Mouse (Mus musculus) embryonic facial prominence, embryonic 11.5 days (tissue): Measurements from ENCODE around the gene 1700017D01Rik. TPM values are rescaled to one million over a fixed set of nuclear protein-coding genes. Genes with fewer than 3 reads are reported as not detected.

Experiments used
- ATAC-seq: fragments of 200-750 bp; cut with Nextera tagmentation; replicated peaks from 2 replicates; pipeline ENCODE4 v1.8.0; 2017; ENCODE audit warnings: low read depth; ENCODE audit not compliant: insufficient number of reproducible peaks, low FRiP score, low TSS enrichment
- DNase-seq: peaks from one replicate; pipeline ENCODE4 v3.0.0-alpha.2; 2015; ENCODE audit warnings: low spot score
- H3K27ac ChIP-seq: fragments of 300-500 bp; sonication (generic); replicated peaks from 2 replicates; pipeline ENCODE4 v1.5.1; 2014; ENCODE audit warnings: mild to moderate bottlenecking, low read depth, low read length, control low read depth
- H3K27me3 ChIP-seq: fragments of 300-500 bp; sonication (generic); 2 replicates; pipeline ENCODE4 v1.6.1; 2014; ENCODE audit warnings: mild to moderate bottlenecking, low read length, moderate library complexity, mixed read lengths; ENCODE audit not compliant: control insufficient read depth, insufficient read depth
- H3K36me3 ChIP-seq: fragments of 300-500 bp; sonication (generic); replicated peaks from 2 replicates; pipeline ENCODE4 v1.6.1; 2014; ENCODE audit warnings: low read depth, mild to moderate bottlenecking, low read length, moderate library complexity, mixed read lengths; ENCODE audit not compliant: control insufficient read depth, insufficient read depth
- H3K4me1 ChIP-seq: fragments of 300-500 bp; sonication (generic); 2 replicates; pipeline ENCODE4 v1.6.1; 2014; ENCODE audit warnings: low read length, mixed read lengths; ENCODE audit not compliant: control insufficient read depth, insufficient read depth
- H3K4me2 ChIP-seq: fragments of 300-500 bp; sonication (generic); 2 replicates; pipeline ENCODE4 v1.6.1; 2014; ENCODE audit warnings: low read depth, mild to moderate bottlenecking, control low read depth, low read length, moderate library complexity
- H3K4me3 ChIP-seq: fragments of 300-500 bp; sonication (generic); 2 replicates; pipeline ENCODE4 v1.5.1; 2014; ENCODE audit warnings: low read depth, low read length, control low read depth
- H3K9ac ChIP-seq: fragments of 300-500 bp; sonication (generic); replicated peaks from 2 replicates; pipeline ENCODE4 v1.6.1; 2014; ENCODE audit warnings: mild to moderate bottlenecking, control low read depth, low read length
- H3K9me3 ChIP-seq: fragments of 300-500 bp; sonication (generic); replicated peaks from 2 replicates; pipeline ENCODE4 v1.6.1; 2016; ENCODE audit warnings: mild to moderate bottlenecking, low read length, inconsistent platforms, mixed read lengths; ENCODE audit not compliant: control insufficient read depth
- WGBS: fragments of 180-500 bp; shearing (Covaris S2); extraction: QIAGEN DNeasy Blood & Tissue Kit; methylation state at CpG from one replicate; pipeline ENCODE4 v1.1.7; 2014; 5-methylcytosine and 5-hydroxymethylcytosine counted together
- polyA plus RNA-seq: library from polyadenylated mRNA; unstranded; fragments of >200 nt; fragmentation: Nextera tagmentation; extraction: Ambion mirVana; gene quantifications from 2 replicates; pipeline ENCODE4 v1.2.1, GENCODE M21; 2014

The 1700017D01Rik gene
- polyA plus RNA-seq, 1 experiment from 2014 or later, result not detected

DNA sequence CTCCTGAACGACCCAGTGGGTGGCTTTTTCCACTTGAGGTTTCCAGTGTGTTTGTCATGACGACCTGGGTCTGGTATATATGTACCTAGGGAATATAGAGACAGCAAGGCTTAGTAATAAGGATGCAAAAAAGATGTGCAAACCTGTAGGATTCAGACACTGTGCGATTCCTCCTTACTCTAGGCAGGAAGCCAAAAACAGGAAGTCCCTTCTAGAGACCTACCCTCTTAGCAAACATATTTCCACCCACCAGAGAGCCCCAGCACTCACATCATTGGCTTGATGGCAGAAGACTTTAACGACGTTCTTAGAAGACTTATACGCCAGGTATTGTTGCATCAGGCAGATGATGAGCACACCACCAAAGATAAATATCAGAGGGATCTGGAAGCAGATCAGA is 82.7 kb downstream of the 1700017D01Rik start:
- no peaks in the 10 kb centered on the region for H3K4me1 ChIP-seq
- no peak overlapping the region for H3K9ac ChIP-seq
- ATAC-seq (no peak), DNase-seq (no peak)
- 80% methylated on average over 6 of the region's 6 CpGs for WGBS
- no peak overlapping the region for H3K4me2 ChIP-seq
- no peak overlapping the region for H3K4me3 ChIP-seq
- H3K9me3 ChIP-seq, result no peaks in the 10 kb centered on the region
- no peaks in the 10 kb centered on the region; the same call in 1 of the 2 replicates for H3K27me3 ChIP-seq
- H3K36me3 ChIP-seq, result no peaks in the 10 kb centered on the region
- no peak overlapping the region for H3K27ac ChIP-seq

Other genes starting within 250 kb of the 1700017D01Rik start
- gene Tmem109, start 248.9 kb downstream of the 1700017D01Rik start, polyA plus RNA-seq, result 64.9 and 67.5 TPM in 2 replicates
- gene Prpf19, start 235.6 kb downstream of the 1700017D01Rik start, polyA plus RNA-seq, result 46.7 and 48.4 TPM in 2 replicates
- gene Zp1, start 210.2 kb downstream of the 1700017D01Rik start, polyA plus RNA-seq, result not detected in 2 replicates
- not detected in 2 replicates for gene Ptgdr2, start 193.7 kb downstream of the 1700017D01Rik start, polyA plus RNA-seq
- 24.0 and 25.1 TPM in 2 replicates for gene Ccdc86, start 181.6 kb downstream of the 1700017D01Rik start, polyA plus RNA-seq
- not detected in 2 replicates for gene Ms4a10, start 156.2 kb downstream of the 1700017D01Rik start, polyA plus RNA-seq
- gene Ms4a15, start 137.6 kb downstream of the 1700017D01Rik start, polyA plus RNA-seq, result not detected in 2 replicates
- not detected in 2 replicates for gene Ms4a18, start 112.8 kb downstream of the 1700017D01Rik start, polyA plus RNA-seq
- not detected in 2 replicates for gene Ms4a8a, start 49.8 kb downstream of the 1700017D01Rik start, polyA plus RNA-seq
- gene 1700025F22Rik, start 34.4 kb upstream of the 1700017D01Rik start, polyA plus RNA-seq, result not detected in 2 replicates
- gene Ms4a13, start 65.9 kb upstream of the 1700017D01Rik start, polyA plus RNA-seq, result not detected in 2 replicates
- not detected in 2 replicates for gene Ms4a12, start 101.6 kb upstream of the 1700017D01Rik start, polyA plus RNA-seq
- not detected in 2 replicates for gene Ms4a1, start 135.4 kb upstream of the 1700017D01Rik start, polyA plus RNA-seq
- gene Ms4a5, start 153.0 kb upstream of the 1700017D01Rik start, polyA plus RNA-seq, result not detected in 2 replicates
- 0.04 TPM in 1 of 2 replicates, not detected in the other for gene Ms4a14, start 183.6 kb upstream of the 1700017D01Rik start, polyA plus RNA-seq
- gene Ms4a7, start 205.3 kb upstream of the 1700017D01Rik start, polyA plus RNA-seq, result 1.7 and 2.1 TPM in 2 replicates
- gene Ms4a4a, start 244.6 kb upstream of the 1700017D01Rik start, polyA plus RNA-seq, result 1.1 and 1.7 TPM in 2 replicates